Mouse (Mus musculus) heart, embryonic 14.5 days (tissue): ENCODE results near the gene Pou2f2. TPM values are rescaled to one million over a fixed set of nuclear protein-coding genes. Genes with fewer than 3 reads are reported as not detected.
"Not testable (repeated sequence)": the region's sequence is repeated elsewhere in the genome, so short reads cannot be mapped to it uniquely, and the experiment has no call there.

ENCODE experiments used
- ATAC-seq: fragments of 200-750 bp; cut with Nextera tagmentation; 2 replicates; pipeline ENCODE4 v1.8.0; 2017; ENCODE audit warnings: low read depth, moderate TSS enrichment; ENCODE audit not compliant: insufficient number of reproducible peaks, insufficient read depth, low FRiP score
- H3K27ac ChIP-seq, 2 experiments: fragments of 200-500 bp in 1 of 2; fragments of 300-500 bp in 1 of 2; sonication (generic) in 1 of 2; replicated peaks in 1 of 2; 2 replicates each; pipeline ENCODE4 v1.5.1; 2012 to 2014; ENCODE audit warnings: low read depth in 2 of 2, low read length in 2 of 2, control low read depth in 1 of 2, mild to moderate bottlenecking in 1 of 2, mixed read lengths in 1 of 2; ENCODE audit not compliant: control insufficient read depth in 1 of 2, insufficient read depth in 1 of 2
- H3K27me3 ChIP-seq: fragments of 300-500 bp; sonication (generic); 2 replicates; pipeline ENCODE4 v1.6.1; 2014; ENCODE audit warnings: mild to moderate bottlenecking, low read length, control low read depth; ENCODE audit not compliant: control insufficient read depth, insufficient read depth
- H3K36me3 ChIP-seq: fragments of 300-500 bp; sonication (generic); 2 replicates; pipeline ENCODE4 v1.6.1; 2014; ENCODE audit warnings: mild to moderate bottlenecking, control low read depth, low read length, mixed read lengths; ENCODE audit not compliant: control insufficient read depth, insufficient read depth
- H3K4me1 ChIP-seq, 2 experiments: fragments of 200-500 bp in 1 of 2; fragments of 300-500 bp in 1 of 2; sonication (generic) in 1 of 2; 2 replicates each; pipeline ENCODE4 v1.6.1; 2012 to 2014; ENCODE audit warnings: low read length in 2 of 2, control low read depth in 1 of 2, mixed read lengths in 1 of 2; ENCODE audit not compliant: control insufficient read depth in 2 of 2, insufficient read depth in 2 of 2
- H3K4me2 ChIP-seq: fragments of 300-500 bp; sonication (generic); 2 replicates; pipeline ENCODE4 v1.6.1; 2014; ENCODE audit warnings: mild to moderate bottlenecking, low read length
- H3K4me3 ChIP-seq, 2 experiments: fragments of 200-500 bp in 1 of 2; fragments of 300-500 bp in 1 of 2; sonication (generic) in 1 of 2; 2 replicates each; pipeline ENCODE4 v1.5.1; 2012 to 2014; ENCODE audit warnings: low read length in 2 of 2, mild to moderate bottlenecking in 2 of 2, control low read depth in 1 of 2, low read depth in 1 of 2, moderate library complexity in 1 of 2; ENCODE audit not compliant: control insufficient read depth in 1 of 2, insufficient read depth in 1 of 2
- H3K9ac ChIP-seq: fragments of 300-500 bp; sonication (generic); 2 replicates; pipeline ENCODE4 v1.6.1; 2014; ENCODE audit warnings: mild to moderate bottlenecking, low read length
- H3K9me3 ChIP-seq: fragments of 300-500 bp; sonication (generic); 2 replicates; pipeline ENCODE4 v1.6.1; 2016; ENCODE audit warnings: low read length, control low read depth; ENCODE audit not compliant: control insufficient read depth
- WGBS: fragments of 180-500 bp; shearing (Covaris S2); extraction: QIAGEN DNeasy Blood & Tissue Kit; methylation state at CpG from one replicate; pipeline ENCODE4 v1.1.7; 2014; 5-methylcytosine and 5-hydroxymethylcytosine counted together
- microRNA-seq: library from miRNA; unstranded; fragments of <30 nt; microRNA quantifications from one replicate; pipeline ENCODE4, GENCODE M21; 2016
- polyA plus RNA-seq: library from polyadenylated mRNA; unstranded; fragments of >200 nt; fragmentation: Nextera tagmentation; extraction: Ambion mirVana; gene quantifications from 2 replicates; pipeline ENCODE4 v1.2.1, GENCODE M21; 2014

Gene Pou2f2
- polyA plus RNA-seq, 1 experiment from 2014 or later, result 0.50 TPM

DNA sequence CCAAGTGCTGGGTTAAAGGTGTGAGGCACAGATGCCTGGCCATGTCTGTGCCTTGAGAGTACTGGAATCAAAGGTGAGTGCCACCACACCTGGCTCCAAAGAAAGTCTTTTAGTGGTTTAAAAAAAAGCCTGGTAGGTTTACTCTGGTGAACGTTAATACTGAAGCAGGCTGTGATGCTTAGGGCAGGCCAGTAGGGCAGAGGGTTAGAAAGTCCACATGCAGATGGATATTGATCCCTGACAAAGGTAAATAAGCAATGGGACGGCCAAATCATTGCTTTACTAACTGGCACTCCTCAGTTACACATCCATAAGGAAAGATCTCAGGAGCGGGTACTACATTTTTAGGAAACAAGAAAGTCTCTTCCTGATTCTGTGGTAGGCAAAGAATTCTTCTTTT lies 126.9 kb downstream of the Pou2f2 start:
- Histone ChIP-seq H3K36me3 (peaks cover 55% of the 10 kb centered on the region), H3K9me3 (no peaks in the 10 kb centered on the region), H3K27me3 (no peaks in the 10 kb centered on the region), H3K4me1 (peaks cover 16 to 26% of the 10 kb centered on the region in 2 experiments), H3K4me3 (no peak overlapping the region), H3K9ac (no peak overlapping the region), H3K27ac (no peak overlapping the region), H3K4me2 (no peak overlapping the region)
- 93% methylated on average over 3 of the region's 3 CpGs for WGBS
- ATAC-seq, result no peak

DNA sequence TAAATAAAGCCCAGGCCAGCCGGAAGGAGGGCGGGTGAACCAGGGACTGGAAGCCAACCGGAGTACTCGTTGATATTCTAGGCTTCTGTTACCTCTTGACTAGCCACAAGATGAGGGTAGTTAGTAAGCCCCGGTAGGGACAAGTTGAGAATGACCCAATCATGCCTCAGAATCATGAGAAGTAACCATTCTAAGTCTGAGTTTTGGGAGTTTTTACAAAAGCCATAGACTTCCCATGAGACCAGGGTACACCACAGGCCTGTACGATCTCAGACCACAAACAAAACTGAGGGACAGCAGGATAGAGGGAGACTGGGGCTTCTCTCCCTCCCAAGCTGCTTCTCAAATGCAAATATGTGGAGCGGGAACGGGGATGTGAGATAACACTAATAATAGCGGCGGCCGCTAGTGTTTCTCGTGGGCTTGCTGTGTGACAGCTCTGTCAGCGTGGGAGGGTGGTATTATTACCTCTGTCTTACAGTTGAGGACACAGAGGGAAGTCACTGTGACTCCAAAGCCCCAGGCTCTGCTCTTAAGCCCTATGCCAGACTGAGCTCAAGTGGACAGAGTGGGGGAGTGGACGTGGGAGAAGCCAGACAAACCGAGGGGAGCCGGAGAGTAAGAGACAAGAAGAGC lies 130.1 kb downstream of the Pou2f2 start:
- WGBS, result 54% methylated on average over 16 of the region's 16 CpGs
- Histone ChIP-seq H3K4me3 (no peak overlapping the region), H3K36me3 (peaks cover 54% of the 10 kb centered on the region), H3K4me1 (peaks cover 6 to 13% of the 10 kb centered on the region in 2 experiments; a peak in 3 of 4 replicates), H3K27me3 (no peaks in the 10 kb centered on the region), H3K9me3 (no peaks in the 10 kb centered on the region), H3K9ac (no peak overlapping the region; the same call in 1 of the 2 replicates), H3K27ac (no peak overlapping the region), H3K4me2 (no peak overlapping the region)
- no peak for ATAC-seq

DNA sequence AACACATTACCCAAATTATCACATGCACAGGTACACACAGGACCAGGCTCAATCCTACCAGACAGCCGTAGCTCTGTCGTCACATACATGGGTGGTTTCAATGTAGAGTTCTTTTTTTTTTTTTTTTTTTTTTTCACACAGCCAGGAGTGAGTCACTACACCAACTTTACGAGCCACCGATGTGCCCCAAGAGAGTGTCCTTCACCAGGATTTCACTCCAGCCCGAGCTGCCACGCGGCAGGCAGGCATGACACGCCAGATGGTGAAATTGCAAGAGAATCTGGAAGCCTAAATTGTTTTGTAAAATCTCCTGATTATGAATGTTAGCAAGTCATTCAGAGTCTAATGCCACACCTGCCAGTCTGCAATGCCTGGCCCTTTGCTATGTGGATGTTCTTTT lies 132.2 kb downstream of the Pou2f2 start:
- H3K9me3 ChIP-seq, result no peaks in the 10 kb centered on the region
- no peaks in the 10 kb centered on the region for H3K27me3 ChIP-seq
- WGBS, result 84% methylated on average over 8 of the region's 8 CpGs
- H3K27ac ChIP-seq, result no peak overlapping the region
- no peak overlapping the region for H3K4me2 ChIP-seq
- no peak overlapping the region for H3K9ac ChIP-seq
- ATAC-seq, result no peak
- no peak overlapping the region for H3K4me3 ChIP-seq
- H3K36me3 ChIP-seq, result peaks cover 57% of the 10 kb centered on the region
- peaks cover 6 to 13% of the 10 kb centered on the region in 2 experiments; a peak in 3 of 4 replicates for H3K4me1 ChIP-seq

DNA sequence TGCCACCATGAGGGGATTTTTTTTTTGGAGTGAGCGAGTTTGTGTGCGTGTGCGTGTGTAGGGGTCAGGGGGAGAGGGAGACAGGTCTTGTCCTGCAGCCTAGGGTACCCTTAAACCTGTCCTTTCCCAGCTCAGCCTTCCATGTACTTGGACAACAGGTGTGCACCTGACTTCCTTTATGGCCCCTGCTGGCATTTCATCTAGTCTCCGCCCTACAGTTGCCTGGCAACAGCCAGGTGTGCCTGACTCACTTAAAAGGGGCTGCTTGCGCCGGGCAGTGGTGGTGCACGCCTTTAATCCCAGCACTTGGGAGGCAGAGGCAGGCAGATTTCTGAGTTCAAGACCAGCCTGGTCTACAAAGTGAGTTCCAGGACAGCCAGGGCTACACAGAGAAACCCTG lies 134.9 kb downstream of the Pou2f2 start:
- 96% methylated on average over 7 of the region's 7 CpGs for WGBS
- H3K36me3 ChIP-seq, result peaks cover 78% of the 10 kb centered on the region
- H3K27me3 ChIP-seq, H3K4me2 ChIP-seq, H3K9me3 ChIP-seq, ATAC-seq, H3K4me1 ChIP-seq, H3K27ac ChIP-seq, H3K4me3 ChIP-seq, H3K9ac ChIP-seq: not testable (repeated sequence)

DNA sequence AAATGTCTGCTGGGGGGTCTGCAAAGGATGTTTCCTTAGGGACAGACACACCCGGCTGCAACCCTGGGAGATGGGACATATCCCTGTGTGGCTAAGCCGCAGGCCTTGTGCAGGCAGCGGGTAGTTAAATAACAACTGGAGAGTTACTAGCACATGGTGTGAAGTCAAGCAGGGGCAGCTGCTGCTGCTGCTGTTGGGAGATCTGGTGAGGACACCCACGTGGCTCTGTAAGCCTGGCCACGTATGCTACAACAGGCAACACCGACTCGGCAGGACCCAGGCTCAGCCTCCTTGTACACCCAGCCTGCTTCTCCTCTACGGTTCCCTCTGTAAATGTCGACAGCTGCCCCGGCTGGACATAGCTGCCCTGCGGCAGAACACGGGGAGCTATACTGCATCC lies 137.6 kb downstream of the Pou2f2 start:
- H3K4me1 ChIP-seq, result no peaks in the 10 kb centered on the region
- no peak for ATAC-seq
- H3K4me2 ChIP-seq, result no peak overlapping the region
- no peaks in the 10 kb centered on the region for H3K9me3 ChIP-seq
- H3K4me3 ChIP-seq, result no peak overlapping the region
- 78% methylated on average over 12 of the region's 12 CpGs for WGBS
- no peaks in the 10 kb centered on the region for H3K27me3 ChIP-seq
- no peak overlapping the region for H3K27ac ChIP-seq
- H3K9ac ChIP-seq, result no peak overlapping the region
- H3K36me3 ChIP-seq, result peaks cover 74% of the 10 kb centered on the region

Small RNAs within 50 kb of the gene (microRNA-seq; reads per million reads assigned to microRNA genes)
- gene Mir6537 (not detected), gene Mir7048 (not detected)

Other genes starting within 250 kb of the Pou2f2 start
- not detected in 2 replicates for gene Gm4881, start 235.2 kb downstream of the Pou2f2 start, polyA plus RNA-seq
- 254 and 263 TPM in 2 replicates for gene Rabac1, start 207.0 kb downstream of the Pou2f2 start, polyA plus RNA-seq
- 0.67 and 0.76 TPM in 2 replicates for gene Atp1a3, start 173.8 kb downstream of the Pou2f2 start, polyA plus RNA-seq
- 5.7 and 8.3 TPM in 2 replicates for gene Grik5, start 107.4 kb downstream of the Pou2f2 start, polyA plus RNA-seq
- gene Zfp574, start 107.2 kb downstream of the Pou2f2 start, polyA plus RNA-seq, result 14.5 and 14.8 TPM in 2 replicates
- 4.8 and 5.7 TPM in 2 replicates for gene Dedd2, start 40.9 kb upstream of the Pou2f2 start, polyA plus RNA-seq
- 2.3 and 2.4 TPM in 2 replicates for gene Zfp526, start 41.7 kb upstream of the Pou2f2 start, polyA plus RNA-seq
- gene Gsk3a, start 58.1 kb upstream of the Pou2f2 start, polyA plus RNA-seq, result 10.0 and 12.2 TPM in 2 replicates
- 14.4 and 17.4 TPM in 2 replicates for gene Erf, start 71.0 kb upstream of the Pou2f2 start, polyA plus RNA-seq
- gene Cic, start 88.0 kb upstream of the Pou2f2 start, polyA plus RNA-seq, result 25.4 and 28.4 TPM in 2 replicates
- 130 and 142 TPM in 2 replicates for gene Pafah1b3, start 118.3 kb upstream of the Pou2f2 start, polyA plus RNA-seq
- 0.16 TPM in 1 of 2 replicates, not detected in the other for gene Prr19, start 121.7 kb upstream of the Pou2f2 start, polyA plus RNA-seq
- gene Tmem145, start 126.4 kb upstream of the Pou2f2 start, polyA plus RNA-seq, result 0.30 TPM in 1 of 2 replicates, not detected in the other
- gene Megf8, start 137.4 kb upstream of the Pou2f2 start, polyA plus RNA-seq, result 6.8 and 7.9 TPM in 2 replicates
- 0.31 TPM in 1 of 2 replicates, not detected in the other for gene Cnfn, start 190.0 kb upstream of the Pou2f2 start, polyA plus RNA-seq
- 2.8 and 3.6 TPM in 2 replicates for gene Lipe, start 219.0 kb upstream of the Pou2f2 start, polyA plus RNA-seq
- gene Cxcl17, start 233.2 kb upstream of the Pou2f2 start, polyA plus RNA-seq, result 0.28 and 0.36 TPM in 2 replicates